Mouse (Mus musculus): ENCODE data around the gene Esd.

Gene Esd

DNA sequence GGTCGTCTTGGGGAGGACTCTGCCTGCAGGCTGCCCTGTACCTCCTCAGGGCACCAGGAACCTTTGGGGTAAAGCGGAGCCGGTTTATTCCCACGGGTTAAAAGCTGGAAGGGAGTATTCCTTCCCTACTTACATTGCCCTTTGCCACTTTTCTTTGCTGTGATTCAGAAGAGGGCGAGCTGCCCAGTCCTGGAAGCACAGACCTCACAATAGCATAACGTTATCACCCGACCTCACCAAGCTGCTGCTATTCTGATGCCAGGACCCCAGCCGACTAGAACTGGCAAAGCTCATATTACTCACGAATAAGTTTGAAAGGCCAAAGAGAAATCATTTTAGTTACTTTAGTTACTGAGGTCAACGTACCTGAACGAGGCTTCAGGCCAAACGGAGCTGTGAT lies 62.8 kb downstream of the Esd start:
- no peak for DNase-seq (ENCODE audit: extremely low spot score)

DNA sequence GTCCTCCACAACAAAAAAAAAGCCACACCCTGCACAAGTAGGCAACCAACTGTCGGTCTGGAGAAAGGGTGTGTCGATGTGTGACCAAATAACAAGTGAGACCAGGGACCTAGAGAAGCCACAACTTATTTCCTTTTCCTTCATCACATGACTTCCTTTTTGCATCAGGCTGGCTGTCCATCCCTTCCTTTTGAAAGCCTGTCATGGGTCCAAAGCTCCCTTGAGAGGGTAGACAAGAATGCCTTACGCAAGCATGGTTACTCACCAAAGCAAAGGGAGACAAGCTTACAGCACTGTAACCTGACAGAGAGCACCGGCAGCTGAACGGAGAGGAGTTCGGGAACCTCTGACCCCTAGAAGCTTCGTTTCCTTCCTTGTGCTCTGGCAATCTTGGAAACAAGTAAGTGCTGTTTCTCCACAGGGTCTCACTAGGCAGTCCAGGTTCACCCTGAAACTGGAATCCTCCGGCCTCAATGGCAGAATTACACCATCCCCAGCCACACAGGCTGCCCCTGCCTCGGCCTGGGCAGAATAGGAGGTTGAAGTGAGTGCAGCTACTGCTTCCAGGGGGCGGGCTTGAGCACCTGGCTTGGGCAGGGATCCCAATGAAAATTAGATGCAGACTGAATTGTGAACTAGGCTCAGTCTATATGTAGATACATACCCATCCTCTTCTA lies 65.4 kb downstream of the Esd start:
- no peak for DNase-seq (ENCODE audit: extremely low spot score)

DNA sequence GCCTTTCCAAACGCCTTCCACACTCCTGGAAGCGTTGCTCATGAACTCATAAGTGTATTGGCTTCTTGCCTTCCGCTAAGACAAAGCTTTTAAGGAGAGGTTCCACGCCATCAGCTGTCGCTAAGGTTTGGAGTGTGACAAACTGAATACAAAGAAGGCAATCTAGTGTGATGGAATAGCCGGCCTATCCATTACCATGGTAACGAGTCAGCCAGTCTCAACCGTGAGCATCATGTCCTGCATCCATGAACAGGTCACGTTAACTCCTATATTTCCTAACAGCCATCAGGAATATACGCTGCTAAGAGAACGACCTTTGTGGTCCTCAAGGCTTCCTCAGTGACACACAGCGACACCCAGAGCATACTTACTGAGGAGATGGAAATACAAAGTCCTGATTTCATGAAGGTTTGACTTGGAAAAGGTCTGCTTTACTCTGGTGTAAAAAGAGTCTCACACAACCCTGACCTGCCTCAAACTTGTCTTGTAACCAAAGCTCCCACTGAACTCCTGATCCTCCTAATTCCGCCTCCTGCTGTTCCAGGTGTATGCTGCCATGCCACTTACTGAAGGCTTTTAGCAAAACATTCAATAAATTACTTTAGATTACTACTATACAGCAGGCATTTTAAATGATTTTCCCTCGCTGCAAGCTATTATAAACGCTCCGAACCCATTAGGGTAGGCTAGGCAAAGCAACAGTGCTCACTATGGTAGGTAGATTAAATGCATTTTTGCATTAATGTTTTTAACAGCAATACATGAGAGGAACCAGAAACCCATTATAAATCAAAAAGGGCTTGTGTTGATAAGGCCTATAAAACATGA lies 66.2 kb downstream of the Esd start:
- DNase-seq (ENCODE audit: extremely low spot score): no peak

Data from embryo, embryonic 9.5 days (tissue).